Mouse (Mus musculus) spleen, postnatal 0 days (tissue): ENCODE data around the gene Tmem269. TPM values are rescaled to one million over a fixed set of nuclear protein-coding genes. Genes with fewer than 3 reads are reported as not detected.

Experiments
- polyA plus RNA-seq: library from polyadenylated mRNA; unstranded; fragments of >200 nt; fragmentation: Nextera tagmentation; extraction: Ambion mirVana; gene quantifications from 2 replicates; pipeline ENCODE4 v1.2.1, GENCODE M21; 2015

Gene Tmem269
- polyA plus RNA-seq: not detected in 2 replicates

DNA sequence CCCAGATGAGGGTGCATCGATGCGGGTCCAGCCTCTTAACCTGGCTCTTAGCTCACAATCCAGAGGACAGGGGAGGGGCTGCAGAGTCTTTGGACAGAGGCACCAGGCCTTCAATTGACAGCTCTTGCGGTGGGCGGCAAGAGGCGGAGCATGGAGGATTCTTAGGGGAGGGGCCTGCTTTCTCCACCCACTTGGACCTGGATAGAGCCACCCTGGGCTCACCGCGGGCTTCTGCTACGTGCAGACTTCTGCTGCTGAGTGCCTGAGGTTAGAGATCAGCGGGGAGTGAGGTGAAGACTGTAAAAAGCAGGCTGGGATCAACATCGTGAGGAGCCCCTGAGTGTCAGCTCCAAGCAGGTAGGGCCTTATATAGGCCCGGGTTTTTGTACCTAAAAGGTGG, at the start of gene Tmem269:
Gene Tmem269, minus strand, starts transcription at position 49 of the 400 bp plus-strand sequence.

GRCm38 (mm10) chr4:119255351-119255750, 37.3 kb upstream of the Tmem269 start, which contains the start of gene Cldn19:
Cldn19 (plus strand) TSS chr4:119255414.

DNA sequence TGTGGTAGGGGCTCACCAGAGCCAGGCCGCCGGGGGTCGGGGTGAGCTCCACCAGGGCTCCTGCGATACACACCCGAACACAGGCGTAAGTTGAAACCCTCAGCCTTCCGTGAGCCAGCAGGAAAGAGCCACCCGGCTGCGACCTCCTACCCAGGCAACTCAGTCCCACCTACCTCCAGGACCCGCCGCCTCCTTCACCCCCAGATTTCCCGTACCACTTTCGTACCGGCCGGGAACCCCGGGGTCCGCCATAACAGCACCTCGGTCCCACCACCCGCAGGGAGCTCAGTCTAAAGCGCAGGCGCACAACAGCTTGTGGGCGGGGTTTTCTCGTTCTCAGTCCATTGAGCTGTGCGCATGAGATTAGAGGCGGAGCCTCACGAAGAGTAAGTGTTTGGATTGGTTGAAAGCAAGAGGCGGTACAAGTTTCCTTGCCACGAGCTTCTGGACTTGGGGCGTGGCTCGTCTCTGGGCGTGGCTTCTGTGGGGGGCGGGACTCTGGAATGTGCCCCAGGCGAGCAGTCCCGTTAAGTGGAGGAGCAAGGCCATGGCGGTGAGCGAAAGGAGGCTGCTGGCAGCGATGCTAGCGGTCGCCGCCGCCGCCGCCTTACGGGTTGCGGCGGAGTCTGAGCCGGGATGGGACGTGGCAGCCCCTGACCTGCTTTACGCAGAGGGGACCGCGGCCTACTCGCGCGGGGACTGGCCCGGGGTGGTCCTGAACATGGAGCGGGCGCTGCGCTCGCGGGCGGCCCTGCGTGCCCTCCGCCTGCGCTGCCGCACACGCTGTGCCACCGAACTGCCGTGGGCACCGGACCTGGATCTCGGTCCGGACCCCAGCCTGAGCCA, 14.6 kb upstream of the Tmem269 start, which contains the start of the genes AU022252 and P3h1:
Gene AU022252, minus strand, starts transcription at position 303 of the 846 bp plus-strand sequence.
Gene P3h1, plus strand, starts transcription at position 506 of the 846 bp plus-strand sequence.

GRCm38 (mm10) chr4:119194909-119195581, 23.0 kb downstream of the Tmem269 start, which contains the start of gene Svbp:
Svbp (plus strand) TSS chr4:119195306.

DNA sequence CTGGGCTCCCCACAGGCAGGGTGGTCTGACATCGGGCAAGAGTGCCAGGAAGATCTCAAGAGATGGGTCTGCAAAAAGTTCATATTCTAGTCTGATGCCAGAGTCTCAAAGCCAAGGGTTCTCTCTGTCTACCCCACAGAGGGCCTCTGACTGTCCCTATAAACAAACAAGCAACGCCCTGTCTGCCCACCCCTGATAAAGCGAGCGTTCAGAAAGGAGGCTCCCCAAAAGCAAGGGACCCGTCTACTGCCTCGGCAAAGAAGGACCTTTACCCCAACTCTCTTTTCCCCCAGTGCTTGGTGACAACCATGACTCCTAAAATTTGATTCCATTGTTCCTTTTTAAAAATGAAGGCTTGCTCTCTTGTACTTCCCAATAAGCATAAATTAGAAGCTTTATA, 28.2 kb downstream of the Tmem269 start, which contains the start of gene Ermap:
Gene Ermap, minus strand, starts transcription at position 148 of the 400 bp plus-strand sequence.

DNA sequence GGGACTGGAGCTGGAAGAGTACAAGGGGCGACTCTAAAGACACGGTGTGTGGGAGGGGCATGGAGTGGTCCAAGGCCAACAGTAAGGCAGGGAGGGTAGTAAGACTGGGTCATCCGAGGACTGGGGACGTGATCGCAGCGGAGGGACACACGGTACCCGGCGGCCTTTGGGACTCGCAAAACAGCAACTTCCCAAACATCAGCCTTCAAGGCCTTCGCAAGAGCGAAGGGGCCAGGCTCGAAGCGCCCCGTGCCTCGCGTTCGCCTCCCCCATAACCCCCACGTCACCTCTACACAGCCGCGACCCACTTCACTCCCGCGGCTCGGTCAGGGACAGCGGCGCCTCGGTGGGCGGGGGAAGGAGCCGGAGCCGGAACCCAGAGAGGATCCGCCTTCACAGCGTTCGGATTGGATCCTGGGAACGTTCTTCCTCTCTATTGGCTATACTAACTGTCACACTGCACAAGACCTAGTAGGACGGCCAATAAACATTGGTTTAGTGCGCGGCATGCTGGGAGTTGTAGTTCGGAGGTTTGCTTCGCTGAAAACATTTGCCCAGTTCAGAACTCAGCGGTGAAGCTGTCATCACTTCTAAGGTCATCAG, 44.1 kb downstream of the Tmem269 start, which contains the start of gene Zfp691:
Gene Zfp691, minus strand, starts transcription at position 345 of the 603 bp plus-strand sequence.

Other genes starting within 250 kb of the Tmem269 start
- gene Slc2a1, start 109.5 kb downstream of the Tmem269 start, polyA plus RNA-seq: 25.6 and 28.5 TPM in 2 replicates
- gene Zfp691, start 44.0 kb downstream of the Tmem269 start, polyA plus RNA-seq: 3.8 and 5.5 TPM in 2 replicates
- 377 and 407 TPM in 2 replicates for gene Ermap, start 28.2 kb downstream of the Tmem269 start, polyA plus RNA-seq
- 160 and 171 TPM in 2 replicates for gene Svbp, start 22.9 kb downstream of the Tmem269 start, polyA plus RNA-seq
- gene AU022252, start 14.5 kb upstream of the Tmem269 start, polyA plus RNA-seq: 10.2 and 12.2 TPM in 2 replicates
- 12.8 and 16.5 TPM in 2 replicates for gene P3h1, start 14.7 kb upstream of the Tmem269 start, polyA plus RNA-seq
- gene Cldn19, start 37.2 kb upstream of the Tmem269 start, polyA plus RNA-seq: 0.05 TPM in 1 of 2 replicates, not detected in the other
- gene Ybx1, start 76.4 kb upstream of the Tmem269 start, polyA plus RNA-seq: 364 and 377 TPM in 2 replicates
- 73.6 and 84.5 TPM in 2 replicates for gene Ppih, start 102.3 kb upstream of the Tmem269 start, polyA plus RNA-seq
- gene Ccdc30, start 197.3 kb upstream of the Tmem269 start, polyA plus RNA-seq: 1.1 and 1.2 TPM in 2 replicates
- 12.7 and 16.7 TPM in 2 replicates for gene Ppcs, start 204.2 kb upstream of the Tmem269 start, polyA plus RNA-seq
- gene Zmynd12, start 204.6 kb upstream of the Tmem269 start, polyA plus RNA-seq: 0.17 TPM in 1 of 2 replicates, not detected in the other